Mouse (Mus musculus) lung, embryonic 16.5 days (tissue): ENCODE results near the gene Pkn2. TPM values are rescaled to one million over a fixed set of nuclear protein-coding genes. Genes with fewer than 3 reads are reported as not detected.

Experiments used
- ATAC-seq: fragments of 200-750 bp; cut with Nextera tagmentation; 2 replicates; pipeline ENCODE4 v1.8.0; 2017; ENCODE audit warnings: low read depth, mild to moderate bottlenecking, moderate library complexity
- H3K27ac ChIP-seq: fragments of 300-500 bp; sonication (generic); 2 replicates; pipeline ENCODE4 v1.5.1; 2014; ENCODE audit warnings: mild to moderate bottlenecking, control low read depth, low read length
- H3K27me3 ChIP-seq: fragments of 300-500 bp; sonication (generic); 2 replicates; pipeline ENCODE4 v1.6.1; 2014; ENCODE audit warnings: low read depth, low read length, mixed read lengths; ENCODE audit not compliant: control insufficient read depth, insufficient read depth
- H3K36me3 ChIP-seq: fragments of 300-500 bp; sonication (generic); 2 replicates; pipeline ENCODE4 v1.6.1; 2014; ENCODE audit warnings: low read length; ENCODE audit not compliant: control insufficient read depth, insufficient read depth
- H3K4me1 ChIP-seq: fragments of 300-500 bp; sonication (generic); replicated peaks from 2 replicates; pipeline ENCODE4 v1.6.1; 2014; ENCODE audit warnings: low read length, mixed read lengths; ENCODE audit not compliant: control insufficient read depth, insufficient read depth
- H3K4me2 ChIP-seq: fragments of 300-500 bp; sonication (generic); 2 replicates; pipeline ENCODE4 v1.6.1; 2014; ENCODE audit warnings: low read depth, low read length, control low read depth
- H3K4me3 ChIP-seq: fragments of 300-500 bp; sonication (generic); 2 replicates; pipeline ENCODE4 v1.5.1; 2014; ENCODE audit warnings: mild to moderate bottlenecking, low read length, control low read depth
- H3K9ac ChIP-seq: fragments of 300-500 bp; sonication (generic); 2 replicates; pipeline ENCODE4 v1.6.1; 2014; ENCODE audit warnings: low read length, control low read depth
- H3K9me3 ChIP-seq: fragments of 300-500 bp; sonication (generic); 2 replicates; pipeline ENCODE4 v1.6.1; 2016; ENCODE audit warnings: low read length; ENCODE audit not compliant: control insufficient read depth
- WGBS: fragments of 180-500 bp; shearing (Covaris S2); extraction: QIAGEN DNeasy Blood & Tissue Kit; methylation state at CpG from one replicate; pipeline ENCODE4 v1.1.7; 2014; 5-methylcytosine and 5-hydroxymethylcytosine counted together
- polyA plus RNA-seq: library from polyadenylated mRNA; unstranded; fragments of >200 nt; fragmentation: Nextera tagmentation; extraction: Ambion mirVana; gene quantifications from 2 replicates; pipeline ENCODE4 v1.2.1, GENCODE M21; 2015

Pkn2 gene
- polyA plus RNA-seq, 1 experiment from 2014 or later, result 40.4 TPM

GRCm38 (mm10) chr3:142852911-142853310 is 28.9 kb downstream of the Pkn2 start:
- Histone ChIP-seq H3K4me3 (no peak overlapping the region), H3K27ac (no peak overlapping the region), H3K27me3 (no peaks in the 10 kb centered on the region), H3K4me2 (no peak overlapping the region), H3K4me1 (0 out of 2 replicates have a peak, but pooled peaks cover 4% of the 10 kb centered on the region), H3K9me3 (no peaks in the 10 kb centered on the region), H3K9ac (no peak overlapping the region), H3K36me3 (no peaks in the 10 kb centered on the region)
- WGBS, result 90% methylated on average over 3 of the region's 3 CpGs
- no peak for ATAC-seq

GRCm38 (mm10) chr3:142851631-142852030 is 30.2 kb downstream of the Pkn2 start:
- Histone ChIP-seq H3K27ac (no peak overlapping the region), H3K4me2 (no peak overlapping the region), H3K27me3 (no peaks in the 10 kb centered on the region), H3K36me3 (no peaks in the 10 kb centered on the region), H3K9ac (no peak overlapping the region), H3K4me3 (no peak overlapping the region), H3K9me3 (no peaks in the 10 kb centered on the region), H3K4me1 (no peaks in the 10 kb centered on the region)
- ATAC-seq, result no peak
- WGBS, result 39% methylated on average over 3 of the region's 3 CpGs

- Histone ChIP-seq H3K27ac (no peak overlapping the region), H3K9ac (no peak overlapping the region), H3K9me3 (no peaks in the 10 kb centered on the region), H3K4me3 (no peak overlapping the region), H3K27me3 (no peaks in the 10 kb centered on the region), H3K36me3 (no peaks in the 10 kb centered on the region), H3K4me1 (no peaks in the 10 kb centered on the region), H3K4me2 (no peak overlapping the region)
- no peak for ATAC-seq
- WGBS, result 71% methylated on average over 4 of the region's 4 CpGs
These were observed 41.8 kb downstream of the Pkn2 start for GRCm38 (mm10) chr3:142839961-142840360.

GRCm38 (mm10) chr3:142834761-142835160 is 47.0 kb downstream of the Pkn2 start:
- ATAC-seq, result no peak
- Histone ChIP-seq H3K36me3 (no peaks in the 10 kb centered on the region), H3K4me3 (no peak overlapping the region), H3K27me3 (no peaks in the 10 kb centered on the region), H3K4me2 (no peak overlapping the region), H3K9me3 (no peaks in the 10 kb centered on the region), H3K9ac (no peak overlapping the region), H3K27ac (no peak overlapping the region), H3K4me1 (no peaks in the 10 kb centered on the region)
- 78% methylated on average over 4 of the region's 4 CpGs for WGBS

GRCm38 (mm10) chr3:142834024-142834423 is 47.8 kb downstream of the Pkn2 start:
- H3K4me1 ChIP-seq, result no peaks in the 10 kb centered on the region
- no peaks in the 10 kb centered on the region for H3K36me3 ChIP-seq
- H3K4me2 ChIP-seq, result no peak overlapping the region
- no peak for ATAC-seq
- no peaks in the 10 kb centered on the region for H3K9me3 ChIP-seq
- no peak overlapping the region for H3K4me3 ChIP-seq
- no peak overlapping the region for H3K9ac ChIP-seq
- no peak overlapping the region for H3K27ac ChIP-seq
- no peaks in the 10 kb centered on the region for H3K27me3 ChIP-seq
- 86% methylated on average over 4 of the region's 4 CpGs for WGBS

- H3K27me3 ChIP-seq, result no peaks in the 10 kb centered on the region
- no peaks in the 10 kb centered on the region for H3K4me1 ChIP-seq
- no peak overlapping the region for H3K27ac ChIP-seq
- 91% methylated on average over 3 of the region's 3 CpGs for WGBS
- peaks cover 7% of the 10 kb centered on the region; the same call in 1 of the 2 replicates for H3K36me3 ChIP-seq
- ATAC-seq, result no peak
- no peaks in the 10 kb centered on the region for H3K9me3 ChIP-seq
- H3K4me3 ChIP-seq, result no peak overlapping the region
- no peak overlapping the region for H3K9ac ChIP-seq
- no peak overlapping the region for H3K4me2 ChIP-seq
These were observed 48.9 kb downstream of the Pkn2 start for GRCm38 (mm10) chr3:142832910-142833309.

- 76% methylated on average over 4 of the region's 4 CpGs for WGBS
- Histone ChIP-seq H3K27me3 (no peaks in the 10 kb centered on the region), H3K27ac (no peak overlapping the region), H3K4me2 (no peak overlapping the region), H3K9ac (no peak overlapping the region), H3K4me3 (no peak overlapping the region), H3K36me3 (peaks cover 9% of the 10 kb centered on the region; the same call in 1 of the 2 replicates), H3K9me3 (no peaks in the 10 kb centered on the region), H3K4me1 (no peaks in the 10 kb centered on the region)
- no peak for ATAC-seq
These were observed 55.2 kb downstream of the Pkn2 start for GRCm38 (mm10) chr3:142826449-142827146.

GRCm38 (mm10) chr3:142823606-142824005 is 58.2 kb downstream of the Pkn2 start:
- ATAC-seq, result no peak
- no peak overlapping the region for H3K4me2 ChIP-seq
- 90% methylated on average over 1 of the region's 1 CpGs for WGBS
- H3K27ac ChIP-seq, result no peak overlapping the region
- H3K36me3 ChIP-seq, result peaks cover 12% of the 10 kb centered on the region
- H3K4me1 ChIP-seq, result no peaks in the 10 kb centered on the region
- H3K4me3 ChIP-seq, result no peak overlapping the region
- H3K27me3 ChIP-seq, result no peaks in the 10 kb centered on the region
- H3K9me3 ChIP-seq, result no peaks in the 10 kb centered on the region
- H3K9ac ChIP-seq, result no peak overlapping the region

- WGBS, result 62% methylated on average over 3 of the region's 3 CpGs
- Histone ChIP-seq H3K4me2 (no peak overlapping the region), H3K27me3 (no peaks in the 10 kb centered on the region), H3K4me1 (no peaks in the 10 kb centered on the region), H3K4me3 (no peak overlapping the region), H3K9me3 (no peaks in the 10 kb centered on the region), H3K27ac (no peak overlapping the region), H3K36me3 (peaks cover 13% of the 10 kb centered on the region), H3K9ac (no peak overlapping the region)
- no peak for ATAC-seq
These were observed 64.3 kb downstream of the Pkn2 start for GRCm38 (mm10) chr3:142817506-142817905.
